Mouse (Mus musculus): Measurements from ENCODE around the gene BC037034.

BC037034 gene

GRCm38 (mm10) chr5:138263260-138264206 is at the start of gene BC037034:
BC037034 (minus strand) TSS chr5:138264033.
- CTCF ChIA-PET: interaction anchor here (1.1 kb wide), 1 partner anchor 18 kb away, joined by 4 read pairs; no protein-coding TSS in a partner anchor

DNA sequence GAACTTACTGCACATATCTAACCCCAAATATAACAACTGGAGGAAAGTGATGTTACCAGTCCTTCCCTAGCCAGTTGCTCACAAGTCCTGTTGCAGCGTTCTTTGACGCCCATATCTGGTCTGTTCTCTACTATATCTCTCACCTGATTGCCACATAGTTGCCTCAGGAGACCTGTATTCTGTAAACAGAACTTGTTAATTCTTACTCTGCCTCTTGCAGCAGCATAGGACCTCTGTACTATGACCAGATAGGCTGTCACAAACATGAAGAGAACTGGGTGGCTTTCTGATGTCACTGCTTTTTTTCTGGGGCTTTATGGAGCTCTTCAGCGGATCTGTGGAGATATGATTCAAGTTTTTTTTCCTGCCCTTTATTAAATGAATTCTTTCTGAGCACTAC is 49.0 kb upstream of the BC037034 start:
- CTCF ChIA-PET: interaction anchor here (0.6 kb wide), 1 partner anchor 251 kb away, joined by 3 read pairs; no protein-coding TSS in a partner anchor

GRCm38 (mm10) chr5:138299613-138300012 is 35.8 kb upstream of the BC037034 start:
- CTCF ChIA-PET: no interaction called here

- CTCF ChIA-PET: no interaction called here
Observed at GRCm38 (mm10) chr5:138294158-138294557, 30.3 kb upstream of the BC037034 start.

DNA sequence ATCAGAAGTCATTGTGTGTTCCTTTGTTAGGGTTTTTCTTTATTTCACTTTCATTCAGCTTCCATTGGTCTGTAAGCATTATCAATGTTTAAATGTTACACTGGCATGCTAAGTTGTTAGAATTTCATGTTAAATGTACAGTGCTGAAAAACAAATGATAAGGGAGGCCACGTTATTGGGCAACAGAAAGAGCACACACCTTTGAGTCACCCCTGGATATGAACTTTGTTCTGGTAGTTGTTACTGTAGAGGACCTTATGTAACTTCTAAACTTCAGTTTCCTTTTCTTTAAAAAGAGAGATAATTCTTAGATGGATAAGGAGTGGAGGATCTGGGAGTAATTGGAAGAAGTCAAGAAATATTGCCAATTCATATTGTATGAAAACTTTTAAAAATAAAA is 27.8 kb upstream of the BC037034 start:
- CTCF ChIA-PET: no interaction called here

- CTCF ChIA-PET: no interaction called here
Observed at GRCm38 (mm10) chr5:138287861-138288260, 24.0 kb upstream of the BC037034 start.

DNA sequence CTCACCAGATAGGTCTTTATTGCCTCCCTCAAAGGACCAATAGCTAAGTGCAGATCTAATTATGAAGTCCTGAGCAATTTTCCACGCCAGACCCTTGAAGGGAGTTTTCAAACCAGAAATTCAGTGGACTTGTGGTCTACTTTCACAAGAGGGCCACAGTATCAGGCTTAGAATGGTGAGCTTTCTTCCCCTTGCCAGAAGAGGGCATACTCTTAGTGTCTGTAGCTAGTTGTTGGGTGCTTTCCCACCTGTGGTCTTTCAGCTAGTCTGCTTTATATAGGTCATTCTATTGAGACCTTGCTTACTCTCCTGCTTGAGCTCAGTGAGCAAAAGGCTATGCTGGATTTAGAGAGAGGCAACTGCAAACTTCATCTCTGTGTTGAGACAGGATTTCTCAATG is 19.7 kb upstream of the BC037034 start:
- CTCF ChIA-PET: no interaction called here

DNA sequence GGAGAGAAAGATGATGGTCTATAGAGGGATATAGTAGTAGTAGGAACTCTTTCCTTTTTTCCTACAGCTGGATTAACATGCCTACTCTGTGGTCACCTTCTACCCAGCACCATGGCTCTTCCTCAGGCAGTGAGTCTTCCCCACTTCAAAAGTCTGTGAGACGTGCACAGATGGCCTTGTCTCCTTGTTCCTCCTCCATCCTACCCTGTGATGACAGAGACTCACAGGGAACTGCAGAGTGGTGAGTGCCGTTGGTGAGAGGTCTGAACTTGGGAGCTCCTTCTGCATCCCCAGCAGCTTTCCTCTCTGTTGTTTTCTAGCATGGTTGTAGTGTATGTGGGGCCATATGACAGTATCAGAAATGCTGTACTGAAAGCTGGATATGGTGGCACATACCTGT is 18.0 kb upstream of the BC037034 start:
- CTCF ChIA-PET: interaction anchor here (0.6 kb wide), 2 partner anchors 64 to 916 kb away, joined by 4 to 15 read pairs; no protein-coding TSS in a partner anchor

DNA sequence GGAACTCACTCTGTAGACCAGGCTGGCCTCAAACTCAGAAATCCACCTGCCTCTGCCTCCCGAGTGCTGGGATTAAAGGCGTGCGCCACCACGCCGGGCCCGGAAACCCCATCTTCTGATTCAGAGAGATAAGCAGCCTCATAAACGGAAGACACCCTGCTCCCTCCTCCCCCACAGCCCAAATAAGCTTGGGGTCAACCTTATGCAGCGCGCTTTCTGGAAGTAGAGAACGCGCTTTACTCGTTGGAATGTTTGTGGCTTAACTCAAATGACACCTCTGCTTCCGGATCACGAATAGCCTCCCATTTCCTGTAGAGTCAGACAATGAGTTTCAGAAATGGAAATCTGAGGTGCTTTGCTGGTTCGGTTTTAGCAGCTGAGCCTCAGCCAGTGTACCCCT is 17.0 kb upstream of the BC037034 start:
- CTCF ChIA-PET: interaction anchor here (0.5 to 0.8 kb wide), 2 partner anchors 18 to 917 kb away, joined by 3 to 4 read pairs; no protein-coding TSS in a partner anchor

DNA sequence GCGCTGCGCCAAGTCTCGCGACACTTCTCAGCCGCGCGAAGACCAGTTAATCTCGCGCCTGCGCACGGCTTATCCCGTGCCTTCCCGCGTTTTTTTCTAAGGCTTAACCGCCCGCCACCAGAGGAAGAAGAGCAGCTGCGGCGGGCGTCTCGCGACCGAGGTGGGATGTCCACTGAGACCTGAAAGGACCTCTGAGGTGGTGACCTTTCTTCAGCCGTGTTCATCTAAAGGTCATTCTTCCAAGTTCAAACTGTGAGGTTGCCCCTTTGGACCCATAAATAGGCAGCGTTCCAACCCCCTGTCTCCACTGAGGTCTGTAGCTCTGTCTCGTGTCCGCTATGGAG is 16.6 kb upstream of the BC037034 start:
- CTCF ChIA-PET: no interaction called here

- CTCF ChIA-PET: no interaction called here
Observed at GRCm38 (mm10) chr5:138279585-138280424, 16.0 kb upstream of the BC037034 start, which contains the start of the genes Gm43720, Gpc2 and Stag3. Gm43720 (minus strand) TSS chr5:138279958. Gpc2 (minus strand) TSS chr5:138280005. Stag3 (plus strand) TSS chr5:138280240.

- CTCF ChIA-PET: no interaction called here
Observed at GRCm38 (mm10) chr5:138277994-138278393, 14.2 kb upstream of the BC037034 start.

DNA sequence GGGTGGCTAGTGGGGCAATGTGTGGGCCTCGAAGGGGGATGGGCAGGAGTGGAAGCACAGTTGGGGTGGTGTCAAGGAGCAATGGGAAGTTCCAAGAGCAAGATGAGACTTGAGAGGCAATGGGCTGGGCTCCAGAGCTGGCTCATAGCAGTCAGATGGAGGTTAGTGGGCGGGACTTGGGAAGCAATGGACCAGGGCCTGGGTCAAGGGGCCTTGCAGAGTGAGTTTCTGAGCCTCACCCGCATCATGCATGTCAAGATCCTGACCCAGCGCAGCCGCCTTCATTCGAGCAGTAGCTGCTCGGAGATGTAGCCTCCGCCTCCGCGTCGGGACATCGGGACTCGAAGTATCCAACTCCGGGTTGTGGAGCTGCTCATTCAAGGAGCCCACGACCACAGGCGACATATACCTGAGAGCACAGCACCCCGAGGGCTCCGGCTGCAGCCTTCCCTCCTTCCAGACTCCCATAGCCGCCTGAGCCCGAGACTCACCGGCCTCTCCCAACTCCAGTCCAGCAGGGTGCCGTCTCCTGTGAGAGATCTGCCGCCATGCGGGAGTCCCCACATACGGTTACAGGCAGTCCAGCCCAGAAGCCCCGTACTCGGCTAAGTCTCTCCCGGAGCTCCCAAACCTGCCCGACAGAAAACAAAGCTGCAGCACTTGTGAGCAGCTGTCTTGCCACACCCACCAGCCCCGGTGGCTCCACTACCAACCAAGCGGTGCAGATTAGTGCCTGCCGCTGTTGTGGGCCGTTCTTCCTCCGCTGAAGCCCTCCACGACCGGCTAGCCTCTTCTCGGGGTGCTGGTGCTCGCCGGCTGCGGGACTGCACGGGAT is 11.6 kb upstream of the BC037034 start:
- CTCF ChIA-PET: no interaction called here

GRCm38 (mm10) chr5:138274186-138274585 is 10.4 kb upstream of the BC037034 start:
- CTCF ChIA-PET: interaction anchor here (0.8 kb wide), 1 partner anchor 36 kb away, joined by 5 read pairs; no protein-coding TSS in a partner anchor

DNA sequence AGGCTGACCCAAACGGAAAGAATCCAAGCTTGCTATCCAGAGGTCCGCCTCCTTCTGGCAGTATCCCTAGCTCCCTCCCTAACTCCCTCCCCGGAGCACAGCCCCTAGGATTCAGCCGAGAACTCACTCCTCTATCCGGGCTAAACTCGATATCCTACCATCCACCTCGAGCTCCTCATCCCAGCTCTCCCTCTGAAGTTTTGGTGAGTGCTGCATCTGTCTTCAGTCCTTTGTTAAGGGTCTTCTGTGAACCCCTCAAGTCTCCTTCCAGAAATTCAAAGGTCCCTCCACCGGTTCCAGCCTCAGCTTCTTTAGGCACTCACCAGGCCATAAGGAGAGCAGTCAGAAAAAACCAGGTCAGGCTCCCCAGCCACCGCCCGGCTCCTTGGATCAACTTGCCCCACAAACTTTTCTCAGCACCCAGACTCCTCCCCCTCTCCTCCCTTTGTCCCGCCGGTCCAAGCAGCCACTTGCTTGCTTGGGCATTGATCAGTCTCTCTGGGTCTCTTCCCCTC is 8.6 kb upstream of the BC037034 start, which contains the start of gene Gal3st4:
TSS of gene Gal3st4 (minus strand) at position 432 of the 515 bp plus-strand sequence.
- CTCF ChIA-PET: no interaction called here

DNA sequence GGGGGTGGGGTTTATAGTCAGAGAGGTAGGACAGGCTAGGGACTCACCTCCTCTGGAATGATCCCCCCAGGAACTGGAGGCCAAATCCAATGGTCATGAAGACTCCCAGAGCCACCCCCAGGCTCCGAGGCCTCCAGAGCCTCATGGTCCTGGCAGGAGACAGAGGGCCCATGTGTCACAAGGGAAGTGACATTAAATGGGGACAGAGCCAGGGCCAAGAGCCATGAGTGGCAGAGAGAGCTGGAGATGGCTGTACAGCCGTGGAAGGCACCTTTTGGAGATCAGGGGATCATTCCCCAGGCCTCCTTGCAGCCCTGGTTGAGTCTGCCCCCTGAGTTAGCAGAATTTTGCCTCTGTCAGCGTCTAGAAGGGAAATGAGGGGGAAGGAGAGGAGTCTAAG is 7.4 kb upstream of the BC037034 start:
- CTCF ChIA-PET: no interaction called here

- CTCF ChIA-PET: no interaction called here
Observed at GRCm38 (mm10) chr5:138268980-138269379, 5.1 kb upstream of the BC037034 start.

- CTCF ChIA-PET: no interaction called here
Observed at GRCm38 (mm10) chr5:138267114-138267513, 3.3 kb upstream of the BC037034 start.

- CTCF ChIA-PET: interaction anchor here (0.9 kb wide), 1 partner anchor 11 kb away, joined by 3 read pairs; no protein-coding TSS in a partner anchor
Observed at GRCm38 (mm10) chr5:138265712-138266111, 1.9 kb upstream of the BC037034 start.

DNA sequence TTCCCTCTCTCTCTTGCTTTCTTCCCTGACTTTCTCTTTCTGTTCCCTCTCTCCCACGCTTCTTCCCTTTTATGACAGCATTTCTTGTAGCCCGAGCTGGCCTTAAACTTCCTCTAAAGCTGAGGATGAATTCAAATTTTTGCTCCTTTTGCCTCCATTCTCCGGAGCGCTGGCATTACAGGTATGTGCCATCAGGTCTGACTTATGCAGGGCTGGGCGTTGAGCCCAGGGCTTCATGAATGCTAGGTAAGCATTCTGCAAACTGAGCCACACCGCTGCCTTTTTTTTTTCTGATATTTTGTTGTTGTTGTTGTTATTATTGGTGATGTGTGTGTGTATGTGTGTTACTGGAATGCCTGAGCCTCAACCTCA is 360 bp upstream of the BC037034 start:
- CTCF ChIA-PET: no interaction called here

Data from spleen, embryonic (tissue).